ENCODE assay signal across 17 mouse cellular contexts in the genomic region with DNA sequence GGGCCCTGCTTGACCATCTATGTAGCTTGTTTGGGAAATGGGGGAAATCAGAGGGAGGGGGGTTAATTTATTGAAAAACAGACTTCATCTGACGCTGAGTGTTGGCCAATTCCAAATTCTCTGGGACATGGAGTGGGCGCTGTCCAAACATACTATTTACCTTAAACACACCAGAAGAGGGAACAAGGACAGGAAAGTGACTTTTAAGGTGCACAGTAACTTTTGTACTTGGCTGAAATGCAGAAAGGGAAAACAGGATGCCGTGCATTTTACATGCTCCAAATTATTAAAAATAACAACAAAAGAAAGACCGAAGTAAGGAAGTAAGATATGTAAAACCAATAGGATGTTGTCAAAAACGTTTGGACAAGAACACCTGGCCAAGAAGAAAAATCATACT. TPM values are rescaled to one million over a fixed set of nuclear protein-coding genes. Genes with fewer than 3 reads are reported as not detected.
DNase-seq lines count a peak whose midpoint lies in the region; ATAC-seq and TF ChIP-seq lines count a peak whose summit lies in the region.
"Had no signal": no experiment of that assay in that cellular context is flagged by ENCODE, and none has a peak within 500 bp of the region (broad histone marks: within the 10 kb centered on the region; RNA-seq: fewer than 3 reads in every experiment).

No protein-coding gene starts in this region.

- H3K36me3 ChIP-seq in stomach, embryonic 14.5 days (ENCODE audit: control insufficient read depth, insufficient read depth, low read length), result no peaks in the 10 kb centered on the region
- no peaks in the 10 kb centered on the region for H3K36me3 ChIP-seq in stomach, postnatal 0 days (ENCODE audit: control insufficient read depth, insufficient read depth, low read length)
- no peaks in the 10 kb centered on the region for H3K36me3 ChIP-seq in forebrain, postnatal 0 days (ENCODE audit: insufficient read depth)
- H3K36me3 ChIP-seq: heart, embryonic 15.5 days; liver, embryonic 12.5 days; lung, embryonic 15.5 days had no signal

- TF ChIP-seq EP300 in stomach, postnatal 0 days (optimal IDR thresholded peaks at IDR 0.05), result no peak

- no peak overlapping the region for H3K9ac ChIP-seq in stomach, embryonic 14.5 days (replicated peaks; ENCODE audit: low read depth, low read length)
- no peak overlapping the region for H3K9ac ChIP-seq in stomach, postnatal 0 days (ENCODE audit: low read length)
- H3K9ac ChIP-seq in forebrain, postnatal 0 days, result peak overlapping the region; percentile 71
- H3K9ac ChIP-seq: heart, embryonic 15.5 days; liver, embryonic 12.5 days; lung, embryonic 15.5 days had no signal

- no peak for TF ChIP-seq CTCF in stomach, postnatal 0 days (IDR thresholded peaks at IDR 0.05; ENCODE audit: low read depth)
- no peak for TF ChIP-seq CTCF in forebrain, postnatal 0 days (IDR thresholded peaks at IDR 0.05; ENCODE audit: low read depth)

- no peaks in the 10 kb centered on the region for H3K9me3 ChIP-seq in stomach, embryonic 14.5 days (ENCODE audit: control insufficient read depth, low read depth, low read length)
- no peaks in the 10 kb centered on the region for H3K9me3 ChIP-seq in stomach, postnatal 0 days (ENCODE audit: control insufficient read depth, low read length)
- no peaks in the 10 kb centered on the region for H3K9me3 ChIP-seq in forebrain, postnatal 0 days (ENCODE audit: low read length)
- H3K9me3 ChIP-seq: heart, embryonic 15.5 days; liver, embryonic 12.5 days; lung, embryonic 15.5 days had no signal

- H3K27ac ChIP-seq in stomach, embryonic 14.5 days (ENCODE audit: low read length), result no peak overlapping the region
- no peak overlapping the region for H3K27ac ChIP-seq in stomach, postnatal 0 days (replicated peaks)
- H3K27ac ChIP-seq in forebrain, postnatal 0 days (ENCODE audit: low read depth, low read length), result peak overlapping the region; percentile 92
- H3K27ac ChIP-seq: heart, embryonic 15.5 days; liver, embryonic 12.5 days; lung, embryonic 15.5 days had no signal

- no peak overlapping the region; the same call in 1 of the 2 replicates for H3K4me2 ChIP-seq in stomach, embryonic 14.5 days (replicated peaks; ENCODE audit: low read depth, low read length)
- H3K4me2 ChIP-seq in stomach, postnatal 0 days (replicated peaks; ENCODE audit: low read depth), result no peak overlapping the region
- peak overlapping the region; percentile 63 for H3K4me2 ChIP-seq in forebrain, postnatal 0 days (ENCODE audit: low read depth)
- H3K4me2 ChIP-seq: heart, embryonic 15.5 days; liver, embryonic 12.5 days; lung, embryonic 15.5 days had no signal

- H3K4me3 ChIP-seq in stomach, embryonic 14.5 days (ENCODE audit: low read depth, low read length), result 0 out of 2 replicates have a peak overlapping the region, but pooled peaks have one; percentile 8
- no peak overlapping the region; the same call in 1 of the 2 replicates for H3K4me3 ChIP-seq in stomach, postnatal 0 days (ENCODE audit: low read depth, low read length)
- peak overlapping the region; percentile 47 for H3K4me3 ChIP-seq in forebrain, postnatal 0 days (ENCODE audit: low read depth, low read length)
- H3K4me3 ChIP-seq: erythroblast, embryonic 14.5 days; heart, embryonic 15.5 days; lung, embryonic 15.5 days had no signal

- DNase-seq in embryo, embryonic 10 days (ENCODE audit: low spot score), result peak; percentile 3
- no peak for DNase-seq in embryo, embryonic 9.5 days (ENCODE audit: extremely low spot score)
- no peak for DNase-seq in stomach, postnatal 0 days (ENCODE audit: low spot score)
- peak; percentile 27 for DNase-seq in forebrain, postnatal 0 days
- DNase-seq in urinary bladder, postnatal 36 days (ENCODE audit: low spot score in 2 of 2), result no peak
- no peak for DNase-seq in c-Kit-positive CD71-positive TER-119-positive erythroid progenitor cells, embryonic 14.5 days (ENCODE audit: low spot score)
- DNase-seq: adrenal gland, postnatal 14 days; kidney, adult 18-20 months; right cerebral cortex, postnatal 14 days had no signal

- H3K27me3 ChIP-seq in stomach, embryonic 14.5 days (ENCODE audit: control insufficient read depth, insufficient read depth, low read length), result peaks cover 73% of the 10 kb centered on the region
- H3K27me3 ChIP-seq in stomach, postnatal 0 days (ENCODE audit: control insufficient read depth, insufficient read depth, low read length), result peaks cover 59% of the 10 kb centered on the region
- H3K27me3 ChIP-seq in forebrain, postnatal 0 days (ENCODE audit: insufficient read depth, low read length), result peaks cover 39% of the 10 kb centered on the region

- 10% methylated on average over 5 of the region's 5 CpGs for WGBS in stomach, embryonic 14.5 days
- WGBS in stomach, postnatal 0 days, result 11% methylated on average over 5 of the region's 5 CpGs
- 16% methylated on average over 5 of the region's 5 CpGs for WGBS in forebrain, postnatal 0 days

- ATAC-seq in stomach, embryonic 14.5 days (ENCODE audit: insufficient number of reproducible peaks, insufficient read depth, low FRiP score, low read depth), result no peak
- ATAC-seq in stomach, postnatal 0 days (ENCODE audit: low FRiP score, low TSS enrichment), result no peak
- ATAC-seq in forebrain, postnatal 0 days, result no peak
- no peak for ATAC-seq in megakaryocyte, adult 5-6 weeks (ENCODE audit: poor library complexity, severe bottlenecking)
- ATAC-seq: liver, embryonic 12.5 days had no signal

- H3K4me1 ChIP-seq in stomach, embryonic 14.5 days (ENCODE audit: control insufficient read depth, insufficient read depth, low read length), result peaks cover 4% of the 10 kb centered on the region; the same call in 1 of the 2 replicates
- peaks cover 4% of the 10 kb centered on the region; the same call in 1 of the 2 replicates for H3K4me1 ChIP-seq in stomach, postnatal 0 days (replicated peaks; ENCODE audit: control insufficient read depth, insufficient read depth)
- no peaks in the 10 kb centered on the region for H3K4me1 ChIP-seq in forebrain, postnatal 0 days (ENCODE audit: insufficient read depth)

RNA-seq across cellular contexts. Expression of gene Dlx1, which starts 5.2 kb away (rescaled TPM):
- 10.8 and 11.3 TPM in 2 replicates for polyA plus RNA-seq in stomach, embryonic 14.5 days (2014; fragmentation: Nextera tagmentation; extraction: Ambion mirVana)
- polyA plus RNA-seq in stomach, postnatal 0 days (2015; fragmentation: Nextera tagmentation; extraction: Ambion mirVana), result 3.2 and 3.8 TPM in 2 replicates
- total RNA-seq in forebrain, postnatal 0 days (2014; rRNA removed), result 73.5 and 80.2 TPM in 2 replicates
- 105 and 139 TPM in 2 replicates for polyA plus RNA-seq in forebrain, postnatal 0 days (2015; fragmentation: Nextera tagmentation; extraction: Ambion mirVana)
- total RNA-seq in megakaryocyte, adult 5-6 weeks (2015), result not detected in 2 replicates
- total RNA-seq in megakaryocyte, adult 5-6 weeks (2017), result not detected in 2 replicates
- total RNA-seq: granulocyte monocyte progenitor cell, adult 5-6 weeks; megakaryocyte progenitor cell, adult 5-6 weeks had no signal

RNA-seq across cellular contexts. Expression of gene Dlx2, which starts 13.5 kb away (rescaled TPM):
- 6.4 and 6.9 TPM in 2 replicates for polyA plus RNA-seq in stomach, embryonic 14.5 days (2014; fragmentation: Nextera tagmentation; extraction: Ambion mirVana)
- 1.3 TPM in 2 replicates for polyA plus RNA-seq in stomach, postnatal 0 days (2015; fragmentation: Nextera tagmentation; extraction: Ambion mirVana)
- total RNA-seq in forebrain, postnatal 0 days (2014; rRNA removed), result 19.3 and 28.1 TPM in 2 replicates
- polyA plus RNA-seq in forebrain, postnatal 0 days (2015; fragmentation: Nextera tagmentation; extraction: Ambion mirVana), result 40.0 and 43.1 TPM in 2 replicates
- not detected in 2 replicates for total RNA-seq in megakaryocyte, adult 5-6 weeks (2015)
- total RNA-seq in megakaryocyte, adult 5-6 weeks (2017), result not detected in 2 replicates
- total RNA-seq: granulocyte monocyte progenitor cell, adult 5-6 weeks; megakaryocyte progenitor cell, adult 5-6 weeks had no signal

Comparison
In these comparisons a context has a peak if more than half of its experiments do, and no peak if none do; other contexts are left out.
1. DNase-seq: peak in embryo, embryonic 10 days (single experiment) and forebrain, postnatal 0 days (single experiment); none in embryo, embryonic 9.5 days (single experiment), stomach, postnatal 0 days (single experiment), urinary bladder, postnatal 36 days (0 of 2) and c-Kit-positive CD71-positive TER-119-positive erythroid progenitor cells, embryonic 14.5 days (single experiment).